Mouse (Mus musculus) CH12.LX (cell line): Measurements from ENCODE around the gene Lrmda.

ENCODE experiments used
- CHD2 ChIP-seq: IDR thresholded peaks from 2 replicates; pipeline ENCODE4 v1.6.1; 2011; ENCODE audit warnings: low read length, improper control_type of control experiment
- CTCF ChIP-seq, 2 experiments: IDR thresholded peaks in 1 of 2; conservative IDR thresholded peaks in 1 of 2; 2 replicates each; pipeline ENCODE4 v1.5.1; 2011 to 2012; ENCODE audit warnings: low read depth in 2 of 2, low read length in 2 of 2, improper control_type of control experiment in 1 of 2, inconsistent platforms in 1 of 2, mild to moderate bottlenecking in 1 of 2, moderate library complexity in 1 of 2
- ELF1 ChIP-seq: IDR thresholded peaks from 2 replicates; pipeline ENCODE4 v1.6.1; 2014; ENCODE audit warnings: low read depth, mild to moderate bottlenecking, inconsistent platforms, low read length, improper control_type of control experiment
- HCFC1 ChIP-seq: IDR thresholded peaks from 2 replicates; pipeline ENCODE4 v1.6.1; 2012; ENCODE audit warnings: low read depth, mild to moderate bottlenecking, inconsistent platforms, low read length, improper control_type of control experiment
- MEF2A ChIP-seq: IDR thresholded peaks from 2 replicates; pipeline ENCODE4 v1.6.1; 2014; ENCODE audit warnings: low read depth, mild to moderate bottlenecking, inconsistent platforms, low read length, improper control_type of control experiment, borderline replicate concordance
- MYC ChIP-seq: IDR thresholded peaks from 2 replicates; pipeline ENCODE4 v1.6.1; 2011; ENCODE audit warnings: low read depth, mild to moderate bottlenecking, improper control_type of control experiment, low read length
- POLR2A ChIP-seq: IDR thresholded peaks from 2 replicates; pipeline ENCODE4 v1.6.1; 2011; ENCODE audit warnings: low read depth, mild to moderate bottlenecking, improper control_type of control experiment, low read length
- ZKSCAN1 ChIP-seq: IDR thresholded peaks from 2 replicates; pipeline ENCODE4 v1.6.1; 2012; ENCODE audit warnings: low read depth, inconsistent platforms, low read length, improper control_type of control experiment, borderline replicate concordance

DNA sequence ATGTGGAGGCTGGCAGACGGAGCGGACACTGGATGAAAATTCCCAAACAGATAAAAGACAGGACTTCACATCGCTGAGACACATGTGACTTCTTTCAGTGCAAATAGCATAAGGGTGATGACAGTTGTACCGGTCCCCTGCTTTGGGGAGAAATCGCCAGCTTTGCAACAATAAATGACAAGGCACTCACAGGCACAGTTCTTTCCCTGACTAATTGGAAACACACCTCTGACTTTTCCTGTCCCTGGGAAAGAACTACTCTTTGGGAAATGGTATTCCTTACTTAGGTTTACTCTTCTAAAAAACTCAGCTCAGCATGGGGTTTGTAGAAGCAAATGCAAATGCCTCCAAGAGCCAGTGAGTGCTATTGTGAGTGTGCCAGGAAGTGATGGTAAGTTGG is 702.3 kb downstream of the Lrmda start:
- TF ChIP-seq POLR2A (no peak), HCFC1 (no peak), CTCF (conservative IDR thresholded peaks at IDR 0.05 in 1 of 2, IDR thresholded peaks at IDR 0.05 in 1 of 2; ENCODE audit: low read depth in 2 of 2, low read length in 2 of 2) (no peak), CHD2 (no peak), MYC (no peak), ELF1 (no peak), MEF2A (no peak), ZKSCAN1 (no peak)
